Mouse (Mus musculus): ENCODE measurements at regions not wholly inside any gene's neighbourhood (a gene's known extent, or its start where the extent isn't known, plus 50 kb on each side); places are given as distances from the start of the nearest gene placed in this dataset.

GRCm38 (mm10) chr10:110676503-110676902 lies 68.7 kb upstream of the E2f7 start:
- no peaks in the 10 kb centered on the region for H3K27me3 ChIP-seq (replicated peaks)
- no peak overlapping the region for H3K4me2 ChIP-seq (replicated peaks)
- 63% methylated on average over 4 of the region's 4 CpGs for WGBS
- ATAC-seq (ENCODE audit: low FRiP score, low read depth): no peak
- H3K9ac ChIP-seq: no peak overlapping the region
- no peak overlapping the region for H3K27ac ChIP-seq
- H3K4me1 ChIP-seq: no peaks in the 10 kb centered on the region
- H3K4me3 ChIP-seq: no peak overlapping the region
- no peaks in the 10 kb centered on the region for H3K9me3 ChIP-seq
- no peaks in the 10 kb centered on the region for H3K36me3 ChIP-seq

Data from neural tube, embryonic 12.5 days (tissue).